8 mouse cellular contexts compared by ENCODE assay signal in genomic region chr17:56074827-56075208, GRCm38 (mm10). TPM values are rescaled to one million over a fixed set of nuclear protein-coding genes. Genes with fewer than 3 reads are reported as not detected.
DNase-seq lines count a peak whose midpoint lies in the region; ATAC-seq and TF ChIP-seq lines count a peak whose summit lies in the region.

Gene Ubxn6, minus strand, starts transcription at chr17:56075028.

- peak within 1 kb of the TSS; percentile 86 for H3K4me3 ChIP-seq in cortical plate, adult 2 months (ENCODE audit: insufficient read depth, low read length)

- peak; percentile 99 for DNase-seq in gastrocnemius, postnatal 10 days
- DNase-seq in induced T-regulatory cell, adult 2 months (ENCODE audit: low read depth): peak; percentile 98
- peak; percentile 93 to 97 for DNase-seq in left cerebral cortex, adult 9 months (ENCODE audit: low spot score in 2 of 2)
- peak; percentile 100 for DNase-seq in right cerebral cortex, postnatal 14 days
- peak; percentile 93 to 97 for DNase-seq in urinary bladder, postnatal 36 days (ENCODE audit: low spot score in 2 of 2)

- peak; percentile 61 for TF ChIP-seq POLR2A in cortical plate, adult 2 months (IDR thresholded peaks at IDR 0.05; ENCODE audit: extremely low read depth, insufficient read depth, low read length)

- peak; percentile 49 for ATAC-seq in activated CD4-positive, CD25-positive, alpha-beta regulatory T cell, adult 4 months
- ATAC-seq in megakaryocyte progenitor cell, adult 5-6 weeks (replicated peaks; ENCODE audit: poor library complexity): peak; percentile 45

- H3K27ac ChIP-seq in cortical plate, adult 2 months (ENCODE audit: insufficient read depth, low read length): peak within 1 kb of the TSS; percentile 95

- TF ChIP-seq CTCF in cortical plate, adult 2 months (IDR thresholded peaks at IDR 0.05; ENCODE audit: extremely low read depth, insufficient read depth, low read length): 0 out of 2 replicates have a peak, but pooled peaks have one; percentile 12

- H3K4me1 ChIP-seq in cortical plate, adult 2 months (ENCODE audit: control insufficient read depth, insufficient read depth, low read length): peaks cover 2% of the 10 kb centered on the region; the same call in 1 of the 2 replicates

RNA-seq across cellular contexts. Expression of gene Ubxn6, which starts in this region (rescaled TPM):
- polyA plus RNA-seq in activated CD4-positive, CD25-positive, alpha-beta regulatory T cell, adult 4 months (2017; shearing (Covaris generic)): 10 to 100 TPM; 33.8 to 42.1 TPM
- 109 and 120 TPM in 2 replicates for polyA plus RNA-seq in cortical plate, adult 2 months (2012; rRNA removed)
- total RNA-seq in gastrocnemius, postnatal 10 days (2021): 10 to 100 TPM; 37.8 to 39.0 TPM
- total RNA-seq in megakaryocyte progenitor cell, adult 5-6 weeks (2015): 13.6 and 13.7 TPM in 2 replicates
- total RNA-seq in megakaryocyte progenitor cell, adult 5-6 weeks (2017): 17.4 and 19.9 TPM in 2 replicates

Comparison
In these comparisons a context has a peak if more than half of its experiments do, and no peak if none do; other contexts are left out.
1. Peak in every context shown above with its lines: DNase-seq, ATAC-seq, H3K4me3 ChIP-seq and H3K27ac ChIP-seq.